Mouse (Mus musculus): ENCODE measurements around the gene Prr14.
"Not testable (repeated sequence)": the region's sequence is repeated elsewhere in the genome, so short reads cannot be mapped to it uniquely, and the experiment has no call there.

Gene Prr14

DNA sequence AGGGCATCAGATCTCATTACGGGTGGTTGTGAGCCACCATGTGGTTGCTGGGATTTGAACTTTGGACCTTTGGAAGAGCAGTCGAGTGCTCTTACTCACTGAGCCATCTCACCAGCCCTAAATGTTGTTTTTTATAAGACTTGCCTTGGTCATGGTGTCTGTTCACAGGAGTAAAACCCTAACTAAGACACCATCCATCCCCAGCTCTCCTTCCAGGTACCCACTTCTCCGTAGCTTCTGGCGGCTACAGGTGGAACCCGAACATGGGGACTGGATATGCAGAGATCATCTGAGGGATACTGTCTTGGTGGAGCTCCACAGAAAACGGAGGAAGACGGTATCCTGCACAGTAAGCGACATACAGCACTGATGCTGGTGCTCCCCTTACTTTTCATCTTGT lies at the start of gene Prr14:
Prr14 (plus strand) TSS at position 301 of the 400 bp plus-strand sequence.
- DNase-seq (ENCODE audit: extremely low read depth, low read depth, low spot score): not testable (repeated sequence)

DNA sequence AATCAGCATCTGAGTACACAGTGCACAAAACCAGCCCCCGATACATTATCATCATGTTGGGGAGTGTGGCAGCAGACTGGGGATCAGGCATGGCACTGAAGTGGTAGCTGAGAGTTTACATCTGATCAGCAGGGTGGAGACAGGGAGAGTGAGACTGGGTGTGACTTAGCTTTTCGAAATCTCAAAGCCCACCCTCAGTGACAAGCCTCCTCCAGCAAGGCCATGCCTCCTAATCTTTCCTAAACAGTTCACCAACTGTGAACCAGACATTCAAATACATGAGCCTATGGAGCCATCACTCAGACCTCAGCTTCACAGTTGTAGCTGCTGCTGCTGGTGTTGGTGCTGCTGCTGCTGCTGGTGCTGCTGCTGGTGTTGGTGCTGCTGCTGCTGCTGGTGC lies 48.0 kb upstream of the Prr14 start:
- DNase-seq (ENCODE audit: extremely low read depth, low read depth, low spot score): no peak

DNA sequence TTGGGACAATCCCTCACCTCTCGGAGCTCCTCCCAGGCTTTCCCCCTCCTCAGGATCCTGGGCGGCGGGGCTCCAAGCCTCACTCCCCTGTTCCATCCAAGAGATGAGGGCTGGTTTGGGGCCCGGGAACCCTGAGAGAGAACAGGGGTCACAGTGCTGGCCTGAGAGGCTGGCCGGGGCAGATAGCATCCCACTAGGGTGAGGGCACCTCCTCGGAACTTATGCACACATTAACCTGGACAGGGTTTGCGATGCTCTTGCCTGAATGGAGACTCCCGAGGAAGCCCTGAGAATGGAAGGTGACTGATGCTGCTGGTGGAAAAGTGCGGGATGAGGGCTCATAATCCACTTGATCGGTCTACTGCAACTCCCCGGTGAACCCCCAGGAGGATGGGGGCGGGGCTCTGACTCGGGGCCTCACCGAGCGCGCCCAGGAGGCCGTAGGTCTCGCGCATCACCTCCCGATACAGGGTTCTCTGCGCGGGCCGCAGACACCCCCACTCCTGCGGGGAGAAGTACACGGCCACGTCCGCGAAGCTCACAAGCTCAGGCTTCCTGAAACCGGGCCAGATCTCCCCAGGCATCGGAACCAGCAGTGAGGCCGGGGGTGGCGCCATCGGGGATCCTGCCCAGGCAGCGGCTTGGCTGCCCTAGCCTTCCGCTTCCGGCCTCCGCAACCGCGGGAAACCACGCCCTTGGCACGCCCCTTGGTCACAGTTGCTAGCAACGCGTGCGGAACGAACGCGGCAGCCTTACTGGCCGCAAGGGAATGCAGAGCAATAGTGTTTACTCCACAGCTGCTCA lies 37.8 kb upstream of the Prr14 start, which contains the start of gene Zfp688:
Zfp688 (minus strand) TSS at position 681 of the 804 bp plus-strand sequence.
- DNase-seq (ENCODE audit: extremely low read depth, low read depth, low spot score): peak; percentile 7

DNA sequence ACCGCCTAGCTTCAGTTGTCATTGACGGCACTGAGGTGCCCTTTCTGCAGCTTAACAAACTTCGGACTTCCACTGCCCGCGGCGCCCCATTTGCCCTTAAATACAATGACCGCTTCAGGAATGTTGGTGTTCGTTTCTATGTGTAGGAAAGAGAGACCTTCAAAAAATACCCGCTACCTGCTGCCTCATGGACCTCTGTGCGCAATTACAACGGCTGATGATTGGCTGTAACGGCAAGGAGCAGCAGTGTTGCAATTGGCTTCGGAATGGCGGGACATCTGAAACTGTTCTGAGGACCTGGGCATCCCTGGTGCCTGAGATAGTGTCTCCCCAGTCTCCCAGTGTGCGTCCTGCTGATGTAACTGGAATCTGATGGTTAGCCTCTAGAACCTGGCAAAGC lies 37.2 kb upstream of the Prr14 start:
- no peak for DNase-seq (ENCODE audit: extremely low read depth, low read depth, low spot score)

DNA sequence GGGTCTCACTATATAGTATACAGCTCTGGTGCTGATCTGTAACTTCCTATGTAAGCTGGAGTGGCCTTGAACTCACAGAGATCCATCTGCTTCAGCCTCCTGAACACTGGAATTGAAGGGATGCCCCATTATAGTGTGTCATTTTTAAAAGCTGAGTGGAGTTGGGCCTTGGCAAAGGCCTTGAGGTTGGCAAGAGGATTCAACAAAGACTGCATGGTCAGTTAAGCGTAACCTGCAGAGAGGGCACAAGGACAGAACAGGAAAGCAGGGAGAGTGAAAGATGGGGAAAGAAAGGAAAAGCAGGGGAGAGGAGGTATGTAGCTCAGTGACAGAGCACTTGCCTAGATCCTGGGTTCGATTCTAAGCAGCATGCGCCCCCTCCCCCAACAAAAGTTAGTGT lies 34.1 kb upstream of the Prr14 start:
- no peak for DNase-seq (ENCODE audit: extremely low read depth, low read depth, low spot score)

DNA sequence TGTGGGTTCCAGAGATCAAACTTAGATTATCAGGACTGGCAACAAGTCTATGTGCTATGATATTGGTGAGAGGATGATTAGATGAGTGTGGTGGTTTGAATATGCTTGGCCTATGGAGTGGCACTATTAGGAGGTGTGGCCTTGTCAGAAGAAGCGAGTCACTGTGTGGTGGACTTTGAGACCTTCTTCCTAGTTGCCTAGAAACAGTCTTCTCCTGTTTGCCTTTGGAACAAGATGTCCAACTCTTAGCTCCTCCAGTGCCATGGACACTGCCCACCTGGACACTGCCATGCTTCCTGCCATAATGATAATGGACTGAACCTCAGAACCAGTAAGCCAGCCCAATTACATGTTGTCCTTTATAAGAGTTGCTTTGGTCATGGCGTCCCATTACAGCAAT lies 33.5 kb upstream of the Prr14 start:
- DNase-seq (ENCODE audit: extremely low read depth, low read depth, low spot score): no peak

DNA sequence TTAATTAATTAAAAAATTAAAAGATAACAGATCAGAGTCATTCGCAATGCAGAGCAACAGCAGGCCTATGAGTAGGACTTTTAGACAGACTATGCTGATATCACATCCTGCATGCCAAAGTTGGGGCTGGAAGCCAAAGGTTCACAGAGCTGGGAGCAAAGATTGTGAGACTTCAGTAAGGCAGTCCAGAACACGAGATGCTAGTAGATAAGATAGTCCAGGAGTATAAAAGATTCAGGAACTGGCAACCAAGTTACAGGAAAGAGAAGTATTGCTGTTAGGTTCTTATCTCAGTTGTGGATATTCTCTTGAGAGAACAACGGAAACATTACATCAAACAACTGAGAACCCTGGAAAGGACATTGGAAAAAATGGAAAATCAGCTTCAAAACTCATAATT lies 33.1 kb upstream of the Prr14 start:
- DNase-seq (ENCODE audit: extremely low read depth, low read depth, low spot score): no peak

DNA sequence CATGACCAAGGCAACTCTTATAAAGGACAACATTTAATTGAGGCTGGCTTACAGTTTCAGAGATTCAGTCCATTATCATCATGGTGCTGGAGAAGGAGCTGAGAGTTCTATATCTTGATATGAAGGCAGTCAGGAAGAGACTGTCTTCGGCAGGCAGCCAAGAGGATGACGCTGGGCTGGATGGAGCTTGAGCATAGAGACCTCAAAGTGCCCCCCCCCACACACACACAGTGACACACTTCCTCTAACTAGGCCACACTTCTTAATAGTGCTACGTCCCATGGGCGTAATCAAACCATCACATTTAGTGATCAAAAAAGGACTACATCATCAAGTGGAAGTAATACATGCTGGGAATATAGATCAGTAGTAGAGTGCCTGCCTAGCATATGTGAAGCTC lies 24.2 kb upstream of the Prr14 start:
- DNase-seq (ENCODE audit: extremely low read depth, low read depth, low spot score): no peak

DNA sequence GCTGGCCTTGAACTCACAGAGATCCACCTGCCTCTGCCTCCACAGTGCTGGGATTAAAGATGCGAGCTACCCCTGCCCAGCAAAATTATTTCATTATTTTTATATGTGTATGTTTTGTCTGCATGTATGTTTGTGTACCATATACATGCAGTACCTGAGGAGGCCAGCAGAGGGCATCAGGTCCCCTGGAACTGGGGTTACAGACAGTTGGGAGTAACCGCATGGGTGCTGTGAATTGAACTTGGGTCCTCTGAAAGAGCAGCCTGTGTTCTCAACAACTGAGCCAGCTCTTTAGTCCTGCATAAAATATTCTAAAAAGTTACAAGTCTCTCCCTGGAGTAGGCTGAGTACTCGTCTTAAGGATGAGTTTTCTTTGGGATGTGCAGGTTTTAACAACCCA lies 21.7 kb upstream of the Prr14 start:
- no peak for DNase-seq (ENCODE audit: extremely low read depth, low read depth, low spot score)

DNA sequence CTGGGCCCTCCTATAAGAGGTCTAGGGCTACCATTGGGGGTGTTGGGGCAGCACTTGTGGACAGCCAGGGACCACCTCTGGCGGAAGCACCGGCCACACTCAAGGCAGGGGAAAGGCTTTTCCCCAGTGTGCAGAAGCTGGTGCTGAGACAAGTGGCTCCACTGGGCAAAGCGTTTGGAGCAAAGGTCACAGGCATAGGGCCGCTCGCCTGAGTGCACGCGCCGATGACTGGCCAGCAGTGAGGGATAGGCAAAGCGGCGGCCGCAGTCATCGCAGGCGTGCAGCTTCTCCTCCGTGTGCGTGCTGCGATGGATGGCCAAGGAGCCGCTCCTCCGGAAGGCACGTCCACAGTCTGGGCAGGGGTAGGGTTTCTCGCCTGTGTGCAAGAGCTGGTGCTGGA lies 15.4 kb upstream of the Prr14 start:
- DNase-seq (ENCODE audit: extremely low read depth, low read depth, low spot score): no peak

DNA sequence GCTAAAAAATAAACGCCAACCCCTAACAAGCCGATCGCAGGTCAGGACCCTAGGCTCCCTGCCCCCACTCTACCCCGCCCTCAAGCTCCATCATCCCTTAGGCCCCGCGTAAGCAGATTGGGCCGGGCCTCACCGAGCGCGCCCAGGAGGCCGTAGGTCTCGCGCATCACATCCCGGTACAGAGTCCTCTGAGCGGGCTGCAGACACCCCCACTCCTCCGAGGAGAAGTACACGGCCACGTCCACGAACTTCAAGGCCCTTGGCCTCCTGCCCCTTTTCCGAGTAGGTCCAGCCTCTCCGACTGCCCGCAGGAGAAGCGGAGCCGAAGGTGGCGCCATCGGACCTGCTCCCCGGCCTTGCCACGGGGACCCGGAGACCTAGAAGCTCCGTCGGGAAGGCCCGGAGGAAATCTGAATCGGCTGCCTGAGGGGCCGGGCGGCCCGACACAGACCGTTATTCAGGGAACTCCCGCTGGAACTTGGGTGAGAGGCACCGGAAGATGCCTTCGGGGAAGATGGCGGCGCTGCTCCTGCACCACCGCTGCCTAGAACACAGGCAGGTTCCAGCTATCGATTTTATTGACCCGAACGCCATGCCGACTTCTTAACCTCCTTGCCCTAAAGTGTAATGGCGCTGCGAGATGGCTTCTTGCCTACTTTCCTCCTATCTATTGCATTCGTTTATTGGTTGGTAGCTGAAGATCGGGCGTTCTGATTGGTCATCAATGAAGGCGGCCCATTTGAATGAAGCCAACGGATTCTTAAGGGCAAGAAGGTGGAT lies 10.7 kb upstream of the Prr14 start, which contains the start of gene Zfp689:
Zfp689 (minus strand) TSS at position 638 of the 780 bp plus-strand sequence.
- DNase-seq (ENCODE audit: extremely low read depth, low read depth, low spot score): peak; percentile 91

DNA sequence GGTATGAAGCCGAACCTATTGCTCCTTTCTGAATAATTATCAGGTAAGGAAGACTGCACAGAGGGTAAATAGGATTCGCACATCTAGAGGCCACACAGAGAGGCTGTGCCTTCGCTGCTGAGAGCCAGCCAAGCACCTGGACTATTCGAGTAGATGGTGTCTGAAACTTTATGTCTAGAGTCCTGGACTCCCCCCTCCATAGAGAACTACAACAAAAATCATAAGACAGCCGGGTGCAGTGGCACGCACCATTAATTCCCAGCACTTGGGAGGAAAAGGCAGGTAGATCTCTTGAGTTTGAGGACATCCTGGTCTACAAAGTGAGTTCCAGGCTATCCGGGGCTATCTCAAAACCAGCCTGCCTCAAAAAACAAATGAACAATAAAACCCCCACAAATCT lies 9.4 kb upstream of the Prr14 start:
- no peak for DNase-seq (ENCODE audit: extremely low read depth, low read depth, low spot score)

DNA sequence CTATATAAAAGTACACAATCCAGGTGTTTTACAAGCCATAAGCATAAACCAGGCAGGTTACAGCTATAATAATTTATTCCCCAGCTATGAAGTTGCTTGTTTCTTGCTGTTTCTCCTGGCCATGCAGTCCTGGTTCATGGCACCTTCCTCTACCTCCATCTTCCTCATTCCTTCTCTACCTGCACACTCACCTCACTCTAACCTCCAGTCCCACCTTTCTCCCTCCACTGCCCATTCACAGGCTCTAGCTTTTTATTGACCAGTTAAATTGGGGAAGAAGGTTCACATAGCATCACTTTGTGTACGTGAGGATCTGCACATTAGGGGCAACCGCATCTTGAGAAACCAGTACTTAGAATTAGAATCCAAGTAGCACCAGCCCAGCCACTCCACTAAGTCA lies 6.4 kb upstream of the Prr14 start:
- DNase-seq (ENCODE audit: extremely low read depth, low read depth, low spot score): no peak

DNA sequence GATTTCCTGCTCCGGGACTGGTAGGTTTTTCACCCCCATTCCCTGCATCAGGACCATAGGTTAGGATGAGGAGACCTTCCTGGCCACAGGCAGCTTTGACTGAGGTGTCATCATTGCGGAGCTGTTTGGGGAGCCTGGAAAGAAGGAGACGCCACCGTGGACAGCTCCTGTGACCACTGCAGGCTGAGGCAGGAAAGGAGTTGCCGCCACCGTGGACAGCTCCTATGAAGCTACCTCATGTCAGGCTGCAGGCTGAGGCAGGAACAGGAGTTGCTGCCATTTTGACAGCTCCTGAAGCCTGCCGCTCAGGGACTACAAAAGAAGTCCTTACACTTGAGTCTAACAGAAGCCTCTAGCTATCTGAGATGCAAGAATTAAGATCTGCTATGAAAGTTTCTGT lies 4.5 kb upstream of the Prr14 start:
- no peak for DNase-seq (ENCODE audit: extremely low read depth, low read depth, low spot score)

DNA sequence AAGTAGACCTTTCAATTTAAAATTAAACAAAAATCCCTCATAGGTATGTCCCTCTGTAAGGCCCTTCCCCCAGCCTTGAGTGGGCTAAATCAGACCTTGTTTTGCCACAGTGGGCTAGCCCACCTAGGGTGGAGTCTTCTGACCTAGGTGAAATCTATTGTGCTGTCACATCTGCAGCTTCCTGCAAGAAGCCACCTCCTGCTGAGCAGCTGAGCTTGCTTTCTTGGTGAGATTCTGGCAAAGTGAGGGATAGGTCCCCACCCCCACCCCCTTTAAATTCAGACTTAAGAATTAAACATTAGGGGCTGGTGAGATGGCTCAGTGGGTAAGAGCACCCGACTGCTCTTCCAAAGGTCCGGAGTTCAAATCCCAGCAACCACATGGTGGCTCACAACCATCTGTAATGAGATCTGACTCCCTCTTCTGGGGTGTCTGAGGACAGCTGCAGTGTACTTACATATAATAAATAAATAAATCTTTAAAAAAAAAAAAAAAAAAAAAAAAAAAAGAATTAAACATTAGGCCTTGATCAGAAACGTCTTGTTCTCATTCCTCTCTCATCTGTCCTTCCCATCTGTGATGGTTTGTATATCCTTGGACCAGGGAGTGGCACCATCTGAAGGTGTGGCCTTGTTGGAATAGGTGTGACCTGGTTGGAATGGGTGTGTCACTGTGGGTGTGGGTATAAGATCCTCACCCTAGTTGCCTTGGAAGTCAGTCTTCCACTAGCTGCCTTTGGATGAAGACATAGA lies 864 bp upstream of the Prr14 start:
- not testable (repeated sequence) for DNase-seq (ENCODE audit: extremely low read depth, low read depth, low spot score)

DNA sequence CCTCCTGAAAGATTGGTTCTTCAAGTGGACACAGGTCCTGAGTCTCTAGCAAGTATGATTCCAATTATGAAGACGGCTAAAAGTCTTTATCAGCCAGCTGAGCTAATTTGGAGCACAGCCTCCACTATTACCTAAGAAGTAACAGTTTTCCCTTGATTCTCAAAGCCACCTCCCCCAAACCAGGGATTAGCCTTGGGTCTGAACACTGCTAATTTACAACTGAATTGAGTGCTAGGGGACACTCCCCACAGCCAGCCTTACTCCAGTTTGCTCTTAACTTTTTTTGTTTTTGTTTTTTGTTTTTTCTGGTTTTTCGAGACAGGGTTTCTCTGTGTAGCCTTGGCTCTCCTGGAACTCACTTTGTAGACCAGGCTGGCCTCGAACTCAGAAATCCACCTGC lies 5.8 kb downstream of the Prr14 start:
- DNase-seq (ENCODE audit: extremely low read depth, low read depth, low spot score): no peak

DNA sequence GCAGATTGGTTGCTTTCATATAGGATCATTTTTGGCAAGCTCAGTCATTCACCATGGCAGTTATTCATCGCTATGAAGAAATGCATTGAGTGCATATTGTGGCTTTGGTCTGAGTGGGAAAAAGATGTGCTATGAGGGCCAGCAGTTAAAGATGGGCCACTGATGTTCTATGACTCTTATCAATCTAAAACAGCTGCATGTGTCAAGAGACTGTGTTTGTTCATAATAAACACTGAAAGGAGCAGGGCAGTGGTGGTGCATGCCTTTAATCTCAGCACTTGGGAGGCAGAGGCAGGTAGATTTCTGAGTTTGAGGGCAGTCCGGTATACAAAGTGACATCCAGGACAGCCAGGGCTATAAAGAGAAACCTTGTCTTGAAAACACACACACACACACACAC lies 6.3 kb downstream of the Prr14 start:
- not testable (repeated sequence) for DNase-seq (ENCODE audit: extremely low read depth, low read depth, low spot score)

DNA sequence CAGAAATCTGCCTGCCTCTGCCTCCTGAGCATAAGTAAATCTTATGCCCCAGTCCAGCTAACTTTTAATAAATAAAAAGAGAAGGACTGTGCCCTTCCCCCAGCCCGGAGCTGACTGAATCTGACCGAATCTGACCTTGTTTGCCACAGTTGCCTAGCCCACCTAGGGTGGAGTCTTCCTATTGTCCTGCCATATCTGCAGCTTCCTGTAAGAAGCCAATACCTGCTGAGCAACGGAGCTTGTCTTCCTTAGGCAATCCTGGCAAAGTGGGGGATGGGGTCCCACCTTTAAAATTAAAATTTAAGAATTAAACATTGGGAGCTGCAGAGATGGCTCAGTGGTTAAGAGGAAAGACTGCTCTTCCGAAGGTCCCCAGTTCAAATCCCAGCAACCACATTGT lies 7.2 kb downstream of the Prr14 start:
- DNase-seq (ENCODE audit: extremely low read depth, low read depth, low spot score): no peak

DNA sequence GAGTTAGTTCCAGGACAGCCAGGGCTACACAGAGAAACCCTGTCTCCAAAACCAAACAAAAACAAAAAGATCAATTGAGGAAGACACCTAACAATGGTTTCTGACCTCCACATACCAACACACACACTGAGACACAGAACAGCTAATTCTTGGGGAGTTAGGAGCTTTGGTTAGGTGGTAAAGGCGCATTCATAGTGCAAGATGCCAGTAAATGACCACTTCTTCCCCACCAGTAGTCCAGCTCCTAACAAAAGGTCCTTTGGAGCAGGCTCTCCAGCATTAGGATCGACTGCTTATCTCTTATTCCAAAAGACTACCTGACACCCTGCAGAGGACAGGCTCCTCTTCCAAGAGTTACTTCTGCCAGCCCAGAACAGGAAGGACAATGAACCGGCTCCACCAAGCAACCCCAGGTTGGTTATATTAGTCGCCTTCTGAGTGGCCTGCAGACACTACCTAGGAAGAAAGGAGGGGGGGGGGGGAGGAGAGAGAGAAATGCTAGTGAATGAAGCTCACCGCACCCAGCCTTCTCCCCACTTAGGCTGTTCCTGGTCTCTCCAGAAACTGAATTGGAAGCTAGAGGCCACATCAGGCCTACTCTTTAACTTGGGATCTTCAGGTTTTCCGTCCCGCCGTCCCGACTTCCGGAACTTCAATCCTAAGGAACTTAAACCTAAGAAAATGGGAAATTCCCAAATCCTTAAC lies 10.8 kb downstream of the Prr14 start:
- no peak for DNase-seq (ENCODE audit: extremely low read depth, low read depth, low spot score)

DNA sequence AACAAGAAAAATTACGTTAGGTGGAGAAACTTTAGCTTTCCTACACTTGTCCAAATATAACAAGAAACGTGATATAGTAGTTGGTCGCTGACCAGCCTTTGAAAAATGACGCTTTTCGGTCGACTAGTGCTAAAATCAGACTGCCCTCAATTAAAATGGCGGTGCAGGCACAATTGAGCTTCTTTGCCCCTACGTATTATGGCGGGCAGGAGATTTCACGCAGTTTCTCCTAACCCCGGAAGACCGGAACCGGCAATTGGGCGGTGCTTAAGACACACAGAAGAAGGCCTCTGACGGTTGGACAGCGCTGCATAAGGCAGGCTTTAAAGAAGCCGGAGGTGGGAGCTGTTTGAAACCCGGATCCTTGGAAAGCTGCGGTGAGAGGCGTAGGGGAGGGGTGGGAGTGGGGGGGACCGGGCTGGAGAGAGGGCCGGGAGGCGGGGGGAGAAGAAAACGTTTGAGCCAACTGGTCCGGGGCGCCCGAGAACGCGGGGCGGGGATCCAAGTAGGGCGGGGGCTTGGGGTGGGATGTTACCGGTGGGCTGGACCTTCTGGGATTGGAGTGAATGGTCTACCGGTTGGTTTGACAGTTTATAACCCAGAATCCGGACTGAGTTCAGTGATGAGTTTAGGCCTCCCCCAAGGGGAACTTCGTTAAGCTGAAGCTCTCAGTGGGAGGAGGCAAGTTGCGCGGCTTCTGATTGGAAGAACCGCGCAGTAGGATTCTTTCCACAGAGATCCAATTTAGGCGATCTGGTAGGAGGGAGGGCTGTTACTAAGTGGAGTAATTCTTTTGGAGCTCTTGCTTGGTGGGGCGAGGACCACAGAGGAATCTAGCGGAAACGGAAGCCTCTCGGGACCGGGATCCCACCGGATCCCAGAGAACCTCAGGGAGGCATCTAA lies 11.6 kb downstream of the Prr14 start:
- peak; percentile 89 for DNase-seq (ENCODE audit: extremely low read depth, low read depth, low spot score)

Measured in fat pad, adult 2 months (tissue).